Mouse (Mus musculus): ENCODE data around the gene Vegfb.

Vegfb gene

DNA sequence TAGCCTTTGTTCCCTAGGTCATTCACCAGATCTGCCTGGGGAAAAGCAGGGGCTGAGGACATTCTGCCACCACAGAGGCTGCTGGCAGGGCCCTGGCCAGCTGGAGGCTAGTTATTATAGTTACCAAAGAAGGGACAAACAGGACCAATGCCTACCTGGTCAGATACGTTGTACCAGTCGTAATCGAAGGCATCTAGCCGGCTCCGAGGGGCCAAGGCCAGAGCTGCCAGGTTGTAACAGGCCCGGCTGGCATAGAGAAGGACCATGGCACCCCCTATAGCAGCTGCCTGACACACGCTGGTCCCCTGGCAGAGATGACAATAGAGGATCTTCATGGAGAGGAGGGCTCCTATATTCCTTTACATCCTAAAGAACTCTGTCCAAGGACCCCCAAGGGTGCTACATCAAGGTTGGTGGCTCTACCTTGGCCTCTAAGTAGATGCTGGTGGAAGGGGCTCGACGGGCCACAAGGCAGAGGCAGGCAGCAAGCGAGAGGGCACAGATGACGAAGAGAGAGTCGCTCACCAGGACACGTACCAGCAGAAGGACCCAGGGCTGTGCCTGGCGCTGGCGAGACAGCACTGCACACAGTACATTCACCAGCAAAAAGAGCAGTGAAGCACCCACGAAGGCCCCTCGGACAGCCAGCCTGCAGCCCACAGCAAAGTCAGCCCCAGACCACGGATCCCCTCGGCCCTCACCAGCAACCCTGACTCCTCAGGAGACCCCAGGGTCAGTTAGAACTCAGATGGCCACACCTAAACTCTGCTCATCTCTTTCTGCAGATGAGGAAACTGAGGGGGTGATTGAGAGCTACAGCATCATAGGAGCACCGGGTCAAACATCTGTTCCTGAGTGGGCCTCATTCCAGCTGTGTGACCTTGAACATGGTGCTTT lies 48.1 kb downstream of the Vegfb start:
- no peak for DNase-seq

DNA sequence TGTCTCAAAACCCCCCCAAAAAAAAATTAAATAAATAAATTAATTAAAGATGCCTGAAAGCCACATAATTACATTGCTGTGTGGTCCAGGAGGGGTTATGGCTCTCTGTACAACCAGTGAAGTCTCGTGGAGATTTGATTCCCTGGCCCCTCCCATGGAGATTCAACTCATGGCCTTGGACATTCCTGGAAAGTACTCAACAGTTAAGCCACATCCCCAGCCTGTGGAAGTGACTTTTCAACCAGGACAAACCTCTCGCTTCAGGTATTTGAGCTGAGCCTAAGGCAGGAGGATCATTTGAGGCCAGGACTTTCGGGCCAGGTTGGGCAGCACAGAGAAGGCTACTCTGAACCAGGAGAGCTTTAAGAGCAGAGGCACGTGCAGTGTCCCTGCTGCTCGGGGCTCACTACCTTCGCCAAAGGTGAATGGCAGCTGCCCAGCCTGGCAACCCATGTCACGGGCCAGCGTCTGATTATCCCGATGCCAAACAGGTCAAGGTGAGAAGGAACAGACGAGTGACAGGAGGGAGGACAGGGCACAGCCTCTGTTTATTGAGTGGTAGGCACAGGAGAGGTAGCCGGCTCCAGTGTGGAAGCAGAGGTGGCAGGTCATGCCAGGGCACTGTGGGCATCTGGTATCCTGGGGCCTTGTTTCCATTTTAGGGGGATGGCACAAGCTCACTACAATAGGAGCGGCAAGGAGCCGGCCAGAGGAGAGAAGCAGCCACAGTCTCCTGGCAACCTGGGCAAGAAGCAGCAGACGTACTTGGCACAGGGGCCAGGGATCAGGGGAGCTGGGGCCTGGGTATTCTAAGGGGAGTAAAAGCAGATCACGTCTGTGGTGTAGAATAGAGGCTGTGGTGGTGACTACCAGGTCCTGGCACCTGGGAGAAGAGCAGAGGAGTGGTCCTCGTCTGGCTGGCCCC lies 49.6 kb downstream of the Vegfb start:
- no peak for DNase-seq

DNA sequence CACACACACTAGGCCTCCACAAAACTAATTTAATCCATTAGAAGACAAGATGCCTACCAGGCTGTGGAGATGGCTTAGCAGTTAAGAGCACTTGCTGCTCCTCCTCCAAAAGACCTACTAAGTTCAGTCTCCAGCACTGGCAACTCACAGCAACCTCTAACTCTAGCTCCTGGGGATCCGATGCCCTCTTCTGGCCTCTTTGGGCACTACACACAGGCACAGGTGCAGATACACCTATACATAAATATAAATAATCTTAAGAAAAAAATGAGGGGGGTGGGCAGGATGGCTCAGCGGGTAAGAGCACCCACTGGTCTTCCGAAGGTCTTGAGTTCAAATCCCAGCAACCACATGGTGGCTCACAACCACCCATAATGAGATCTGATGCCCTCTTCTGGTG lies 51.2 kb downstream of the Vegfb start:
- DNase-seq = no peak

DNA sequence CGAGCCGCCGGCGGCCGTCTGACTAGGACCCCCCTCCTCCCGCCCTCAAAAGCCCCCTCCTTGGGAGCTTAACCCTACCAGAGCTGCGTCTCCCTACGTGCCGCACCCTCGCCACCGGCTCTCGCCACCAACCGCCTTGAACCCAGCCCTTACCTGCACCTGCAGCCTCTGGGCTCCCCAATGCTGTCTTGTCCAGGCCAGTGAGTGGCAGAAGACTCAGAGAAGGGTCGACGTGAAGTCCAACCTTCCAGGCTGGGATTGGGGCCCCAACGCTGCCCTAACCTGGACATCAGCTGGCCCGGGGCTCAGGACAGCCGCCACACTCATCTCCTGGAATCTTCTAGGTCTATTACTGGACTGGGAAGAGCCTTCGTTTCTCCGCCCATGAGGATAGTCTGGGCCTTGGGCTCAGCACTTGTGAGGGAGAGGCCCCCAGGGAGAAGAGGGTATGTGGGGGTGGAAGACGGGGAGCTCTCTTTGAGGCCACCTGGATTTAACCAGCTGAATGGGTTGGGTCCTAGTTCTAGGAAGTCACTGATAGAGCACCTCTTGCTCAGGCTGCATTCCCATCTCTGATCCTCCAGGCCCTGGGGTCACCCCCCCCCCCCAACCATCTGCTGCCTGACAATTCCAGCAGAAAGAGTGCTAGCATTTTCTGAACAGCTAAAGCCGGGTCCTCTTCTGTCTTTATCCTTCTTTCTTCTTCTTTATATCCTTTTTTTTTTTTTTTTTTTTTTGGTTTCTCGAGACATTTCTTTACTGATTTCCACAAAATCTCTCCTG lies 53.1 kb downstream of the Vegfb start, which contains the start of gene Kcnk4:
Gene Kcnk4, minus strand, starts transcription at position 321 of the 783 bp plus-strand sequence.
- DNase-seq = no peak

DNA sequence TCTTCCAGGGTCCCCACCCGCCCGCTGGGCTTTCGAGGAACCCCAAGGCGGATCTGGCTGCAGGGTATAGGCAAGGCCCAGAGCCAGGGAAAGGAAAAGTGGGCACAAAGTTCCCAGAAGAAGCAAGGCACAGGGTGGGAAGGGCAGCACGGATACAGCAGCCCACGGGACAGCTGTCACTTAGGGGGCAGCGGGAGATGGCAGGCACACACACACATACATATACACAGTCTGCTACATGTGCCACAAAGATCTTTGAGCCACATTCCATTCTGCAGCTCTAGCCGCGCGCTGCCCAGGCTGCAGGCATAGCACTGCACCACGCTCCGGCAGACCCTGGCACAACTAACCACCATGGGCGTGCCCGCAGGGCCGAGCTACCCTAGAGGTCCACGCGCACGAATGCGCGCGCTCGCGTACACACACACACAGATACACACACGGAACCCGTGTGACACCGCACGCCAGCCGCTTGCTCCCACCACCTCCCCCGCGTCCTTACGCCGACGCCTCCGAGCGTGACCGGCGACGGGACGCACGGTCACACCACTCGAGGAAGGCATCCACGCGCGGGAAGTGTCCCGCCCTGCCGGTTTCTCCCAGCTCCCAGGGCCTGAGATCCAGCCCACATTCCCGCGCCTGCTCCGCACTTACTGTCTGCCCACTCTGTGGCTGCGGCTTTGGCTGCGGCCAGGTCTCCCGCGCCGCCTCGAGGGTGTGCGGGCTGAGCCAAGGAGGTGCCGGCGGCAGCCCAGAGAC lies 53.8 kb downstream of the Vegfb start:
- peak; percentile 67 for DNase-seq

DNA sequence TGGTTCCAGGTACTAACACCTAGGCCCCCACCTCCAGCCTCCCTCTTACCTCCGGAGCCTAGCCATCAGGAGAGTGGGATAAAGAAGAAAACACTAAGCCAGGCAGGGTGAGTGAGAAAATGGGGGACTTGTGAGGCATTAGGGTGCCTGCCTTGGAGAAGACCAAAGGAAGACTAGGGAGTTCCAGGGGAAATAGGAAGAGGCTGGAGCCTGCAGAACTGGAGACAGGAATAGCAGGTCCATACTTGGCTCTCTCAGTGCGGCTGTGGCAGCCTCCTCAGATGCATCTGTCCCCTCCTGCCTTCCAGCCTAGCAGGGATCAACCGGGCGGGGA lies 54.4 kb downstream of the Vegfb start:
- DNase-seq = no peak

All from retina, postnatal 1 day (tissue).